Mouse (Mus musculus): ENCODE measurements around the gene Eif4g3. TPM values are rescaled to one million over a fixed set of nuclear protein-coding genes. Genes with fewer than 3 reads are reported as not detected.
A peak's percentile ranks its signal among the peaks of the same experiment; 100 is the strongest.

Gene Eif4g3
- polyA plus RNA-seq, 1 experiment from 2014 or later, result 25.1 TPM

GRCm38 (mm10) chr4:138223623-138224022 is 230.8 kb downstream of the Eif4g3 start:
- Histone ChIP-seq H3K36me3 (peaks cover 34% of the 10 kb centered on the region), H3K27ac (no peak overlapping the region), H3K4me1 (replicated peaks) (0 out of 2 replicates have a peak, but pooled peaks cover 12% of the 10 kb centered on the region), H3K9ac (no peak overlapping the region), H3K4me2 (replicated peaks) (no peak overlapping the region), H3K27me3 (replicated peaks) (no peaks in the 10 kb centered on the region), H3K9me3 (no peaks in the 10 kb centered on the region), H3K4me3 (replicated peaks) (no peak overlapping the region)
- WGBS, result 83% methylated on average over 10 of the region's 10 CpGs
- no peak for ATAC-seq

GRCm38 (mm10) chr4:138246756-138247665 is 254.2 kb downstream of the Eif4g3 start:
- H3K27ac ChIP-seq, result no peak overlapping the region
- H3K9me3 ChIP-seq, result no peaks in the 10 kb centered on the region
- H3K36me3 ChIP-seq, result peaks cover 20% of the 10 kb centered on the region
- no peak overlapping the region for H3K4me3 ChIP-seq (replicated peaks)
- H3K27me3 ChIP-seq (replicated peaks), result peaks cover 17% of the 10 kb centered on the region; the same call in 1 of the 2 replicates
- no peak overlapping the region for H3K4me2 ChIP-seq (replicated peaks)
- peaks cover 24% of the 10 kb centered on the region for H3K4me1 ChIP-seq (replicated peaks)
- ATAC-seq, result no peak
- WGBS, result 66% methylated on average over 27 of the region's 27 CpGs
- no peak overlapping the region for H3K9ac ChIP-seq

DNA sequence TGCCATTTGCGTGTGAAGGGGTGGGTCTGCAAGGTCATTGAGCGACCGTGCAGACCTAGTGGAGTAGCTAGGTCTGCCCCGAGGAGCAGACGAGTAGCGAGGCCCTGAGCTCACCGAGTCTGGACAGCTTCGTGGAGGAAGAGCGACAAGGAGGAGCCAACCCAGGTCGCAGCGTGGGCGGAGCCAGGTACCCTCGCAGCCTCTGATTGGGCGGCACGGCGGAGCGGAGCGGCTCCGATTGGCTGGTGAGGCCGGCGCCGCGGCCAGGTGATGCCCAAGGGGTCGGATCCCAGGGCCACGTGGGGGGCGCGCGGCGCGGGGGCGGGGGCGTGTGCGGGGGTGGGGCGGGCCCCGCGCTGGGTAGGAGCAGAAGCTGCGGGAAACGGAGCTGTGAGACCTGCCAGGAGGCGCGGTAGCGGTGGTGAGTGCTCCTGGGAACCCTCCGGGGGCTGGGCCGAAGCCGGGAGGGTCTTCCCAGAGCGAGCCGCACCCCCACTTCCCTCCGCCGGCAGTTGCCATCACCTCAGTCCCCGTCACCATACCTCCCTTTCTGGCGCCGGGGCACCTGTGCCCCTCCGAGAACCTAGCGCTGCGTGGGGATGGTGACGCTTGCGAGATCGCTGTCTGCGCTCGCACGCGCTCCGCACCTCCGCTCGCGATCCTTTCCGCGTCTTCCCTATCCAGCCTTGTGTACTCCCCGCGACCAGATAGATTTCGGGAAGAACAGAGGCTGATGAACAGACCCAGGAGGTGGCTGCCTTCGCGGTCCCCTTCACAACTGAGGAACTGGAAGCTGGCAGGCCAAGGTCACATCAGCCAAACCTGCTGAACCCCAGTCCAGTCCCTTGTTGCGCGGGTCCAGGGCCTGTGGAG is 257.5 kb downstream of the Eif4g3 start, which contains the start of the genes Sh2d5 and Kif17:
Sh2d5 (plus strand) TSS at position 316 of the 873 bp plus-strand sequence.
Kif17 (plus strand) TSS at position 348 of the 873 bp plus-strand sequence.
- peak; percentile 93 for ATAC-seq
- Histone ChIP-seq H3K4me1 (replicated peaks) (peaks cover 28% of the 10 kb centered on the region), H3K36me3 (no peaks in the 10 kb centered on the region), H3K9me3 (no peaks in the 10 kb centered on the region), H3K4me2 (replicated peaks) (peak within 1 kb of the TSS; percentile 100), H3K27me3 (replicated peaks) (peaks cover 19% of the 10 kb centered on the region), H3K4me3 (replicated peaks) (peak within 1 kb of the TSS; percentile 52), H3K9ac (peak within 1 kb of the TSS; percentile 41), H3K27ac (no peak within 1 kb of the TSS)
- 1% methylated on average over 74 of the region's 74 CpGs for WGBS

GRCm38 (mm10) chr4:138251819-138252218 is 259.0 kb downstream of the Eif4g3 start:
- peak overlapping the region; percentile 100 for H3K4me2 ChIP-seq (replicated peaks)
- peaks cover 19% of the 10 kb centered on the region for H3K27me3 ChIP-seq (replicated peaks)
- peaks cover 28% of the 10 kb centered on the region for H3K4me1 ChIP-seq (replicated peaks)
- peak overlapping the region; percentile 25 for H3K4me3 ChIP-seq (replicated peaks)
- ATAC-seq, result 0 out of 2 replicates have a peak, but pooled peaks have one; percentile 12
- no peaks in the 10 kb centered on the region for H3K36me3 ChIP-seq
- WGBS, result 1% methylated on average over 14 of the region's 14 CpGs
- H3K9ac ChIP-seq, result peak overlapping the region; percentile 20; the same call in 1 of the 2 replicates
- no peaks in the 10 kb centered on the region for H3K9me3 ChIP-seq
- no peak overlapping the region for H3K27ac ChIP-seq

DNA sequence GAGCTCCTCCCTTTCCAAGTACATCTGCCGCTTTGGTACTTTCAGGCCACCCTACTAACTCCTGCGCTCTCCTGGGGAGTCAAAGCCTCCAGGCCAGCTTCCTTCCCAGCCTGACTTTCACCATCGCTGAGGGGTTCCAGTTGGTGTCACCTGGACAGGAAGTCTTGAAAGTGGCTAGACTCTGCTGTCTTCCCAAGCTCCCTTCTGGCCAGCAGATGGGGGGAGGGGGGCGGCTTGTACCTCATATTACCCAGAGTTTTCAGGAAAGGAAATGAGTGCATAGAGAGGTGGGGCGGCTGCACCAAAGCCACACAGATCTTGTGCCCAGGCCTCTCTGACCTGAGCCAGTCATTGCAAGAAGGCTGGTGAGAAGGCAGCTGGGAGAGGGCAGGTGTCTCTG is 259.4 kb downstream of the Eif4g3 start:
- no peak for ATAC-seq
- 24% methylated on average over 5 of the region's 5 CpGs for WGBS
- Histone ChIP-seq H3K27me3 (replicated peaks) (peaks cover 19% of the 10 kb centered on the region), H3K4me3 (replicated peaks) (peak overlapping the region; percentile 25), H3K4me2 (replicated peaks) (peak overlapping the region; percentile 100), H3K9me3 (no peaks in the 10 kb centered on the region), H3K27ac (no peak overlapping the region), H3K4me1 (replicated peaks) (peaks cover 28% of the 10 kb centered on the region), H3K9ac (peak overlapping the region; percentile 20; the same call in 1 of the 2 replicates), H3K36me3 (no peaks in the 10 kb centered on the region)

DNA sequence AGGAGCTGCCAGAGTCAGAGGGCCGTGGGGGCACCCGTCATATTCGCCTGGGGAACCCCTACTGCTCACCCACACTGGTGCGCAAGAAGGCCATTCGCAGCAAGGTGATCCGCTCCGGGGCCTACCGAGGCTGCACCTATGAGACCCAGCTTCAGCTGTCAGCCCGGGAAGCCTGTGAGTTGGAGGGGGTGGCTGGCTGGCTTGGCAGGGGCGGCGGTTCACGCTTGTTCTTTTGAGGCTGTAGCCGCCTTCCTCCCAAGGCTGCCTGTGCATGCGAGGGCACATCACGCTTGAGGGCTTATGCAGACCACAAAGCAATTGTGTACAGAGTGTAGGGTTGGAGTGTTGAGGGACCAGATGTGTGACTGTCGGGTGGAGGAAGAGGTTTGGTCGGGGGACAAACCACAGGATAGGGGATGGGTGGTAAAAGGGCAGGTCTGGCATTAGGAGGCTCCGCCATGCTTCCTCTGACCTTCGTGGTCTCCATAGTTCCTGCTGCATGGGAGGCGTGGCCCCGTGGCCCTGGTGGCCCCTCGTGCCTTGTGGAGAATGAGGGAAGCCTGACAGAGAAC is 264.4 kb downstream of the Eif4g3 start:
- peaks cover 2% of the 10 kb centered on the region for H3K4me1 ChIP-seq (replicated peaks)
- H3K4me3 ChIP-seq (replicated peaks), result no peak overlapping the region
- no peak overlapping the region for H3K4me2 ChIP-seq (replicated peaks)
- no peaks in the 10 kb centered on the region for H3K36me3 ChIP-seq
- ATAC-seq, result no peak
- no peaks in the 10 kb centered on the region for H3K9me3 ChIP-seq
- WGBS, result 83% methylated on average over 22 of the region's 22 CpGs
- H3K9ac ChIP-seq, result no peak overlapping the region
- H3K27ac ChIP-seq, result no peak overlapping the region
- peaks cover 3% of the 10 kb centered on the region for H3K27me3 ChIP-seq (replicated peaks)

Other genes with a start within 250 kb of the Eif4g3 start
- gene Alpl, start 196.6 kb upstream of the Eif4g3 start, polyA plus RNA-seq (2015; fragmentation: Nextera tagmentation; extraction: Ambion mirVana), result 3.8 and 4.6 TPM in 2 replicates
- 56.0 and 60.1 TPM in 2 replicates for gene Ece1, start 130.8 kb upstream of the Eif4g3 start, polyA plus RNA-seq (2015; fragmentation: Nextera tagmentation; extraction: Ambion mirVana)
- 110 and 129 TPM in 2 replicates for gene Hp1bp3, start 223.3 kb downstream of the Eif4g3 start, polyA plus RNA-seq (2015; fragmentation: Nextera tagmentation; extraction: Ambion mirVana)